Mouse (Mus musculus): Measurements from ENCODE around the gene Epb41l3.

DNA sequence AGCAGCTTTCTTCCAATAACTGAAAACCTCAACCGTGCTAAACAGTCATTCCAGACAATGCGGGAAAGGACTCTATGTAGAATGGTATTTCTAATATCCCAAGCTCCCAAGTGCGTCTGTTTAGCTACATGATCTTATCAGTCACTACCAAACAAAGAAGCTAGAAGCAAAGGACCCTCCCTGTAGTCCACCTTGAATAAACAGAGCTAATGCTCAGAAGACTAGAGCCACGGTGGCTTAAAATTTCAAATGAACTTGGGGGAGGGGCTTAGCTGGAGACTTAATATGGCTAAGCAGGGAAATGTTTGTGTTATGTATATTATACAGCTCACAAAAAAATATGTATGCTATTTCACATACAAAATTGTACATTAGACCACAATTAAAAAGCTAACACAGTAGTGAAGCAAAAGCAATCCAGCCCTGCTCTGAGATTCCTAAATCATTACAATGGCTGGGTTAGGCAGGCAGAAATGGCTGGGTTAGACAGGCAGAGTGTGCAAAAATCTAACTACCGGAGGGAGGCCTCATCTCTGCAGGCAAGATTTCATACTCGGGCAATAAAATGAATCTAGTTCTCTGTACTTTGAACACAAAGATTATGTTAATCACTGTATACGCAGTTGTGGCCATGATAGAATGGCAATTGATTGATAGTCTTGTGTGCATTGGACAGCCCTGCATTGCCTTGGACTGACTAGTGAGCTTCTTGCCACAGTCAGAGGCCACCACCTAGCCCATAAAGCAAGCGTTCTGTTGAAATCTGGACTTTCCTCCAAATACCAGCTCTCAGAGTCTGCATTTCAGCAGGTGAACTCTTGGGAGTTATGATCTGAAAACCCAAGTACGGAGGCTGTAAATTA is 13.4 kb upstream of the Epb41l3 start:
- TF ChIP-seq POLR2A (IDR thresholded peaks at IDR 0.05; ENCODE audit: control insufficient read depth, extremely low read depth, insufficient read depth, low read length, poor library complexity) (no peak), CTCF (IDR thresholded peaks at IDR 0.05; ENCODE audit: borderline replicate concordance, control insufficient read depth, extremely low read depth, insufficient read depth, low read length, poor library complexity) (no peak)
